Mouse (Mus musculus): ENCODE data around the gene Arid1b. TPM values are rescaled to one million over a fixed set of nuclear protein-coding genes. Genes with fewer than 3 reads are reported as not detected.

Arid1b gene
- polyA plus RNA-seq, 1 experiment, result 59.4 TPM

- peaks cover 20% of the 10 kb centered on the region for H3K4me1 ChIP-seq (ENCODE audit: control insufficient read depth, insufficient read depth, insufficient read length, low read length)
- TF ChIP-seq CTCF (IDR thresholded peaks at IDR 0.05; ENCODE audit: extremely low read depth, insufficient read length, insufficient replicate concordance, low read depth, low read length), result no peak
- no peak for TF ChIP-seq POLR2A (IDR thresholded peaks at IDR 0.05; ENCODE audit: low read depth, low read length)
- WGBS, result 24% methylated on average over 8 of the region's 8 CpGs
- no peaks in the 10 kb centered on the region for H3K27me3 ChIP-seq (ENCODE audit: control insufficient read depth, insufficient read depth, low read length)
- H3K4me3 ChIP-seq (ENCODE audit: low read depth, low read length), result no peak overlapping the region
- H3K36me3 ChIP-seq (ENCODE audit: control insufficient read depth, insufficient read depth, low read length), result no peaks in the 10 kb centered on the region
- no peak overlapping the region for H3K27ac ChIP-seq (ENCODE audit: insufficient read depth, low read depth, low read length)
These were observed 145.4 kb downstream of the Arid1b start for GRCm38 (mm10) chr17:5139553-5139952.

GRCm38 (mm10) chr17:5143735-5144439, 149.8 kb downstream of the Arid1b start:
- Histone ChIP-seq H3K36me3 (ENCODE audit: control insufficient read depth, insufficient read depth, low read length) (no peaks in the 10 kb centered on the region), H3K4me3 (ENCODE audit: low read depth, low read length) (no peak overlapping the region), H3K4me1 (ENCODE audit: control insufficient read depth, insufficient read depth, insufficient read length, low read length) (peaks cover 8% of the 10 kb centered on the region; the same call in 1 of the 2 replicates), H3K27me3 (ENCODE audit: control insufficient read depth, insufficient read depth, low read length) (no peaks in the 10 kb centered on the region), H3K27ac (ENCODE audit: insufficient read depth, low read depth, low read length) (no peak overlapping the region)
- 58% methylated on average over 6 of the region's 6 CpGs for WGBS
- TF ChIP-seq CTCF (IDR thresholded peaks at IDR 0.05; ENCODE audit: extremely low read depth, insufficient read length, insufficient replicate concordance, low read depth, low read length) (no peak), POLR2A (IDR thresholded peaks at IDR 0.05; ENCODE audit: low read depth, low read length) (no peak)

GRCm38 (mm10) chr17:5150660-5151063, 156.5 kb downstream of the Arid1b start:
- no peak overlapping the region for H3K4me3 ChIP-seq (ENCODE audit: low read depth, low read length)
- no peak overlapping the region for H3K27ac ChIP-seq (ENCODE audit: insufficient read depth, low read depth, low read length)
- no peaks in the 10 kb centered on the region for H3K27me3 ChIP-seq (ENCODE audit: control insufficient read depth, insufficient read depth, low read length)
- H3K36me3 ChIP-seq (ENCODE audit: control insufficient read depth, insufficient read depth, low read length), result no peaks in the 10 kb centered on the region
- 70% methylated on average over 7 of the region's 7 CpGs for WGBS
- TF ChIP-seq CTCF (IDR thresholded peaks at IDR 0.05; ENCODE audit: extremely low read depth, insufficient read length, insufficient replicate concordance, low read depth, low read length), result no peak
- TF ChIP-seq POLR2A (IDR thresholded peaks at IDR 0.05; ENCODE audit: low read depth, low read length), result no peak
- H3K4me1 ChIP-seq (ENCODE audit: control insufficient read depth, insufficient read depth, insufficient read length, low read length), result peaks cover 13% of the 10 kb centered on the region; the same call in 1 of the 2 replicates

- Histone ChIP-seq H3K27ac (ENCODE audit: insufficient read depth, low read depth, low read length) (no peak overlapping the region), H3K27me3 (ENCODE audit: control insufficient read depth, insufficient read depth, low read length) (no peaks in the 10 kb centered on the region), H3K4me3 (ENCODE audit: low read depth, low read length) (no peak overlapping the region), H3K4me1 (ENCODE audit: control insufficient read depth, insufficient read depth, insufficient read length, low read length) (peaks cover 13% of the 10 kb centered on the region; the same call in 1 of the 2 replicates), H3K36me3 (ENCODE audit: control insufficient read depth, insufficient read depth, low read length) (no peaks in the 10 kb centered on the region)
- WGBS, result 76% methylated on average over 11 of the region's 11 CpGs
- TF ChIP-seq CTCF (IDR thresholded peaks at IDR 0.05; ENCODE audit: extremely low read depth, insufficient read length, insufficient replicate concordance, low read depth, low read length) (no peak), POLR2A (IDR thresholded peaks at IDR 0.05; ENCODE audit: low read depth, low read length) (no peak)
These were observed 157.7 kb downstream of the Arid1b start for GRCm38 (mm10) chr17:5151852-5152251.

GRCm38 (mm10) chr17:5153461-5153860, 159.3 kb downstream of the Arid1b start:
- Histone ChIP-seq H3K27ac (ENCODE audit: insufficient read depth, low read depth, low read length) (no peak overlapping the region), H3K4me3 (ENCODE audit: low read depth, low read length) (no peak overlapping the region), H3K36me3 (ENCODE audit: control insufficient read depth, insufficient read depth, low read length) (no peaks in the 10 kb centered on the region), H3K27me3 (ENCODE audit: control insufficient read depth, insufficient read depth, low read length) (no peaks in the 10 kb centered on the region), H3K4me1 (ENCODE audit: control insufficient read depth, insufficient read depth, insufficient read length, low read length) (peaks cover 13% of the 10 kb centered on the region; the same call in 1 of the 2 replicates)
- WGBS, result 22% methylated on average over 2 of the region's 2 CpGs
- TF ChIP-seq POLR2A (IDR thresholded peaks at IDR 0.05; ENCODE audit: low read depth, low read length), result no peak

- no peak overlapping the region for H3K4me3 ChIP-seq (ENCODE audit: low read depth, low read length)
These were observed 160.2 kb downstream of the Arid1b start for GRCm38 (mm10) chr17:5154322-5154721.

GRCm38 (mm10) chr17:5157609-5158008, 163.5 kb downstream of the Arid1b start:
- Histone ChIP-seq H3K27ac (ENCODE audit: insufficient read depth, low read depth, low read length) (no peak overlapping the region), H3K4me3 (ENCODE audit: low read depth, low read length) (no peak overlapping the region), H3K36me3 (ENCODE audit: control insufficient read depth, insufficient read depth, low read length) (no peaks in the 10 kb centered on the region), H3K27me3 (ENCODE audit: control insufficient read depth, insufficient read depth, low read length) (no peaks in the 10 kb centered on the region), H3K4me1 (ENCODE audit: control insufficient read depth, insufficient read depth, insufficient read length, low read length) (peaks cover 10% of the 10 kb centered on the region; the same call in 1 of the 2 replicates)
- TF ChIP-seq CTCF (IDR thresholded peaks at IDR 0.05; ENCODE audit: extremely low read depth, insufficient read length, insufficient replicate concordance, low read depth, low read length) (no peak), POLR2A (IDR thresholded peaks at IDR 0.05; ENCODE audit: low read depth, low read length) (no peak)
- 78% methylated on average over 7 of the region's 7 CpGs for whole genome bisulfite sequencing

More at GRCm38 (mm10) chr17:5154322-5154721, 160.2 kb downstream of the Arid1b start:
- H3K27ac ChIP-seq (ENCODE audit: insufficient read depth, low read depth, low read length), result no peak overlapping the region
- no peaks in the 10 kb centered on the region for H3K27me3 ChIP-seq (ENCODE audit: control insufficient read depth, insufficient read depth, low read length)
- WGBS, result 74% methylated on average over 6 of the region's 6 CpGs
- peaks cover 13% of the 10 kb centered on the region; the same call in 1 of the 2 replicates for H3K4me1 ChIP-seq (ENCODE audit: control insufficient read depth, insufficient read depth, insufficient read length, low read length)
- TF ChIP-seq CTCF (IDR thresholded peaks at IDR 0.05; ENCODE audit: extremely low read depth, insufficient read length, insufficient replicate concordance, low read depth, low read length) (no peak), POLR2A (IDR thresholded peaks at IDR 0.05; ENCODE audit: low read depth, low read length) (no peak)
- H3K36me3 ChIP-seq (ENCODE audit: control insufficient read depth, insufficient read depth, low read length), result no peaks in the 10 kb centered on the region

Measured in small intestine, adult 2 months (tissue).